Mouse (Mus musculus): ENCODE results near the gene Plxna2.

DNA sequence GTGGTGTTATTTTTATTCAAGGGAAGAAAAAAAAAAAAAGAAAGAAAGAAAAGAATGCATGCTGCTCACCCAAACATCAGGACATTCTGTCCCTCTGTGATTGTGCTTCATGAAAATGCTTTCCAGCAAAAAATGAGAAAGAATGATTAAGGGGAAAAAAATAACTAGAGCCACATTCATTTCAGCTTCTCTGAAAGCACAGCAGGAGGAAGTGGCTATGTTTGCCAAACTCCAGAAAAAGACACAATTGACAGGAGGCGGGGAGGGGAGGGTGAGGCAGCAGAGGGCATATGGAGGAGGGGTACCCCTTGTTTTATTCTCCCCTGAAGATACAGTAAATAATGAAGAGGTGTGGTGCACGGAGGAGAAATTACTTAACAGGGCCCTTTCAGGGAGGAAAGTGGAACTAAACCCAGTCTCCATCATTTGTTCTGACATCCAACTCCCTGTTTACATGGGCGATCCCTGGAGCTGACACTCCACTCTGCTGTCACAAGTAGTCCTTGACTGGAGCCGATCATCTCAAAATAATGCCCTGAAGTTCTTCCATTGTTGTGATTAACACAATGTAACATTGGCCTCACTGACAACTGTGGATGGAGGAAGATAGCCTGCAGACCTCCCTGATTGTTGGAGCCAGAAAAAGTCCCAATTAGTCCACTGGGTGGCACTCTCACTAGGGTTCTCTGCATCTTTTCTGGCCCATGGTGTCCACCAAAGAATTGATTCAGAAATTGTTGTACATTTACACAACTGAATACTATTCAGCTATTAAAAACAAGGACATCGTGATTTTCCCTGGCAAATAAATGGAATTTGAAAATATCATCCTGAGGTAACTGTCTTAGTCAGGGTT is 10.4 kb upstream of the Plxna2 start:
- TF ChIP-seq CTCF (IDR thresholded peaks at IDR 0.05; ENCODE audit: extremely low read depth, insufficient read length, insufficient replicate concordance, low read depth, low read length) (no peak), POLR2A (IDR thresholded peaks at IDR 0.05; ENCODE audit: low read depth, low read length) (no peak)

Data from small intestine, adult 2 months (tissue).